ENCODE assay signal across 21 mouse cellular contexts in genomic region chr6:50009856-50010255, GRCm38 (mm10).
DNase-seq lines count a peak whose midpoint lies in the region; ATAC-seq and TF ChIP-seq lines count a peak whose summit lies in the region.
"Had no signal": no experiment of that assay in that cellular context is flagged by ENCODE, and none has a peak within 500 bp of the region (broad histone marks: within the 10 kb centered on the region; RNA-seq: fewer than 3 reads in every experiment).

No protein-coding gene starts in this region.

- H3K9ac ChIP-seq in forebrain, embryonic 13.5 days = no peak overlapping the region
- H3K9ac ChIP-seq in forebrain, embryonic 11.5 days (ENCODE audit: low read length) = no peak overlapping the region
- no peak overlapping the region for H3K9ac ChIP-seq in heart, embryonic 12.5 days
- H3K9ac ChIP-seq: embryonic facial prominence, embryonic 12.5 days; heart, embryonic 15.5 days; hindbrain, embryonic 14.5 days; intestine, embryonic 15.5 days had no signal

- no peak for TF ChIP-seq POLR2A in thymus, adult 2 months (IDR thresholded peaks at IDR 0.05; ENCODE audit: control insufficient read depth, extremely low read depth, insufficient read depth, low read length, poor library complexity)

- H3K36me3 ChIP-seq in forebrain, embryonic 13.5 days (ENCODE audit: poor library complexity, severe bottlenecking) = no peaks in the 10 kb centered on the region
- no peaks in the 10 kb centered on the region for H3K36me3 ChIP-seq in forebrain, embryonic 11.5 days (ENCODE audit: control insufficient read depth, insufficient read depth, low read length)
- H3K36me3 ChIP-seq in heart, embryonic 10.5 days = no peaks in the 10 kb centered on the region
- H3K36me3 ChIP-seq in heart, embryonic 12.5 days = no peaks in the 10 kb centered on the region
- H3K36me3 ChIP-seq in thymus, adult 2 months (ENCODE audit: control insufficient read depth, insufficient read depth, low read length) = no peaks in the 10 kb centered on the region
- H3K36me3 ChIP-seq: embryonic facial prominence, embryonic 12.5 days; G1E; heart, embryonic 15.5 days; hindbrain, embryonic 10.5 days; intestine, embryonic 15.5 days had no signal

- DNase-seq in forebrain, embryonic 11.5 days (ENCODE audit: low spot score) = no peak
- peak; percentile 31 for DNase-seq in heart, embryonic 10.5 days (ENCODE audit: low spot score)
- DNase-seq in thymus, adult 2 months = no peak
- no peak for DNase-seq in thymus, postnatal 25 days
- DNase-seq in naive thymus-derived CD4-positive, alpha-beta T cell, adult 2 months (ENCODE audit: low read depth) = peak; percentile 24
- DNase-seq: adrenal gland, adult 8-10 months; adrenal gland, postnatal 36 days; B cell, adult 2 months; cerebellum, adult 11-12 months; cerebellum, adult 9-10 months; cerebellum, postnatal 25 days; gastrocnemius, postnatal 36 days had no signal

- H3K27me3 ChIP-seq in forebrain, embryonic 13.5 days = no peaks in the 10 kb centered on the region
- no peaks in the 10 kb centered on the region for H3K27me3 ChIP-seq in forebrain, embryonic 11.5 days (ENCODE audit: control insufficient read depth, insufficient read depth, low read length)
- H3K27me3 ChIP-seq in heart, embryonic 10.5 days (ENCODE audit: insufficient read depth, poor library complexity, severe bottlenecking) = no peaks in the 10 kb centered on the region
- no peaks in the 10 kb centered on the region for H3K27me3 ChIP-seq in heart, embryonic 12.5 days (replicated peaks)
- H3K27me3 ChIP-seq in thymus, adult 2 months (ENCODE audit: control insufficient read depth, insufficient read depth, low read length) = no peaks in the 10 kb centered on the region
- H3K27me3 ChIP-seq: embryonic facial prominence, embryonic 12.5 days; heart, embryonic 15.5 days; intestine, embryonic 15.5 days had no signal

- WGBS in forebrain, embryonic 13.5 days = 66% methylated on average over 5 of the region's 5 CpGs
- 79% methylated on average over 5 of the region's 5 CpGs for WGBS in forebrain, embryonic 11.5 days
- WGBS in heart, embryonic 10.5 days = 68% methylated on average over 5 of the region's 5 CpGs
- WGBS in heart, embryonic 12.5 days = 66% methylated on average over 5 of the region's 5 CpGs
- WGBS in thymus, adult 2 months = 88% methylated on average over 5 of the region's 5 CpGs

- ATAC-seq in forebrain, embryonic 13.5 days = peak; percentile 53; the same call in 1 of the 2 replicates
- ATAC-seq in forebrain, embryonic 11.5 days (replicated peaks; ENCODE audit: low FRiP score) = no peak
- ATAC-seq in heart, embryonic 12.5 days (ENCODE audit: insufficient number of reproducible peaks, low FRiP score) = no peak
- no peak for ATAC-seq in granulocyte monocyte progenitor cell, adult 5-6 weeks (replicated peaks; ENCODE audit: poor library complexity, severe bottlenecking)
- ATAC-seq: intestine, embryonic 15.5 days had no signal

- TF ChIP-seq CTCF in thymus, adult 2 months (IDR thresholded peaks at IDR 0.05; ENCODE audit: borderline replicate concordance, control insufficient read depth, extremely low read depth, insufficient read depth, low read length, poor library complexity) = no peak

- H3K4me3 ChIP-seq in forebrain, embryonic 13.5 days = no peak overlapping the region
- no peak overlapping the region for H3K4me3 ChIP-seq in forebrain, embryonic 11.5 days (ENCODE audit: low read depth, low read length)
- H3K4me3 ChIP-seq in heart, embryonic 10.5 days = no peak overlapping the region
- no peak overlapping the region for H3K4me3 ChIP-seq in heart, embryonic 12.5 days
- H3K4me3 ChIP-seq in thymus, adult 2 months (ENCODE audit: control insufficient read depth, insufficient read depth, low read length) = no peak overlapping the region
- H3K4me3 ChIP-seq: embryonic facial prominence, embryonic 12.5 days; heart, embryonic 15.5 days; hindbrain, embryonic 10.5 days; intestine, embryonic 15.5 days had no signal

- no peak overlapping the region for H3K4me2 ChIP-seq in forebrain, embryonic 13.5 days
- H3K4me2 ChIP-seq in forebrain, embryonic 11.5 days (ENCODE audit: low read depth, low read length, severe bottlenecking) = no peak overlapping the region
- H3K4me2 ChIP-seq in heart, embryonic 12.5 days = no peak overlapping the region
- H3K4me2 ChIP-seq: embryonic facial prominence, embryonic 12.5 days; heart, embryonic 15.5 days; hindbrain, embryonic 14.5 days; intestine, embryonic 15.5 days had no signal

- H3K27ac ChIP-seq in forebrain, embryonic 13.5 days = no peak overlapping the region
- no peak overlapping the region for H3K27ac ChIP-seq in forebrain, embryonic 11.5 days (ENCODE audit: low read depth, low read length)
- H3K27ac ChIP-seq in heart, embryonic 10.5 days = no peak overlapping the region
- no peak overlapping the region for H3K27ac ChIP-seq in heart, embryonic 12.5 days (ENCODE audit: poor library complexity, severe bottlenecking)
- peak overlapping the region; percentile 1 for H3K27ac ChIP-seq in thymus, adult 2 months (ENCODE audit: control insufficient read depth, insufficient read depth, low read length)
- H3K27ac ChIP-seq: embryonic facial prominence, embryonic 12.5 days; hindbrain, embryonic 10.5 days; hindbrain, embryonic 14.5 days; intestine, embryonic 15.5 days had no signal

- no peaks in the 10 kb centered on the region for H3K9me3 ChIP-seq in forebrain, embryonic 13.5 days (replicated peaks)
- no peaks in the 10 kb centered on the region for H3K9me3 ChIP-seq in forebrain, embryonic 11.5 days (ENCODE audit: control insufficient read depth, low read length)
- no peaks in the 10 kb centered on the region for H3K9me3 ChIP-seq in heart, embryonic 10.5 days
- H3K9me3 ChIP-seq in heart, embryonic 12.5 days (replicated peaks) = no peaks in the 10 kb centered on the region
- H3K9me3 ChIP-seq: embryonic facial prominence, embryonic 12.5 days; G1E; heart, embryonic 15.5 days; hindbrain, embryonic 10.5 days; intestine, embryonic 15.5 days had no signal

- 0 out of 2 replicates have a peak, but pooled peaks cover 5% of the 10 kb centered on the region for H3K4me1 ChIP-seq in forebrain, embryonic 13.5 days
- no peaks in the 10 kb centered on the region for H3K4me1 ChIP-seq in forebrain, embryonic 11.5 days (replicated peaks; ENCODE audit: control insufficient read depth, insufficient read depth, low read length)
- peaks cover 15% of the 10 kb centered on the region for H3K4me1 ChIP-seq in heart, embryonic 10.5 days
- H3K4me1 ChIP-seq in heart, embryonic 12.5 days (replicated peaks) = peaks cover 15% of the 10 kb centered on the region
- H3K4me1 ChIP-seq in thymus, adult 2 months (replicated peaks; ENCODE audit: control insufficient read depth, insufficient read depth, low read length) = peaks cover 28% of the 10 kb centered on the region
- H3K4me1 ChIP-seq: intestine, embryonic 15.5 days had no signal

Comparison
In these comparisons a context has a peak if more than half of its experiments do, and no peak if none do; other contexts are left out.
1. DNase-seq: peak in heart, embryonic 10.5 days (single experiment) and naive thymus-derived CD4-positive, alpha-beta T cell, adult 2 months (single experiment); none in forebrain, embryonic 11.5 days (single experiment), thymus, adult 2 months (single experiment) and thymus, postnatal 25 days (single experiment).